Mouse (Mus musculus) liver, postnatal 0 days (tissue): ENCODE data around the gene Ahsa1. TPM values are rescaled to one million over a fixed set of nuclear protein-coding genes. Genes with fewer than 3 reads are reported as not detected.
"Not testable (repeated sequence)": the region's sequence is repeated elsewhere in the genome, so short reads cannot be mapped to it uniquely, and the experiment has no call there.

Experiments used
- ATAC-seq: fragments of 200-750 bp; cut with Nextera tagmentation; 2 replicates; pipeline ENCODE4 v1.8.0; 2017; ENCODE audit warnings: mild to moderate bottlenecking, moderate library complexity
- DNase-seq: peaks from one replicate; pipeline ENCODE4 v3.0.0-alpha.2; 2016
- H3K27ac ChIP-seq: fragments of 300-500 bp; sonication (generic); 2 replicates; pipeline ENCODE4 v1.5.1; 2014; ENCODE audit warnings: antibody characterized with exemption, moderate library complexity, mild to moderate bottlenecking, low read depth
- H3K27me3 ChIP-seq: fragments of 300-500 bp; sonication (generic); 2 replicates; pipeline ENCODE4 v1.6.1; 2014; ENCODE audit warnings: low read length, control low read depth, mixed read lengths; ENCODE audit not compliant: insufficient read depth
- H3K36me3 ChIP-seq: fragments of 300-500 bp; sonication (generic); replicated peaks from 2 replicates; pipeline ENCODE4 v1.6.1; 2014; ENCODE audit warnings: mild to moderate bottlenecking, control low read depth, low read length, moderate library complexity, mixed read lengths; ENCODE audit not compliant: insufficient read depth
- H3K4me1 ChIP-seq: fragments of 300-500 bp; sonication (generic); 2 replicates; pipeline ENCODE4 v1.6.1; 2014; ENCODE audit warnings: antibody characterized with exemption, mild to moderate bottlenecking, control low read depth; ENCODE audit not compliant: insufficient read depth
- H3K4me2 ChIP-seq: fragments of 300-500 bp; sonication (generic); 2 replicates; pipeline ENCODE4 v1.6.1; 2014; ENCODE audit warnings: low read depth, mild to moderate bottlenecking, low read length, moderate library complexity, mixed read lengths
- H3K4me3 ChIP-seq: fragments of 300-500 bp; sonication (generic); 2 replicates; pipeline ENCODE4 v1.5.1; 2014; ENCODE audit warnings: low read depth, low read length
- H3K9ac ChIP-seq: fragments of 300-500 bp; sonication (generic); replicated peaks from 2 replicates; pipeline ENCODE4 v1.6.1; 2014; ENCODE audit warnings: mild to moderate bottlenecking, moderate library complexity
- H3K9me3 ChIP-seq: fragments of 300-500 bp; sonication (generic); 2 replicates; pipeline ENCODE4 v1.6.1; 2016; ENCODE audit warnings: mild to moderate bottlenecking, control low read depth, low read length, mixed read lengths
- CTCF ChIP-seq: sonication (generic); IDR thresholded peaks from 2 replicates; pipeline ENCODE4 v1.5.1; 2016; ENCODE audit warnings: antibody characterized with exemption, low read depth
- EP300 ChIP-seq: IDR thresholded peaks from 2 replicates; pipeline ENCODE4 v1.6.1; 2016; ENCODE audit warnings: antibody characterized with exemption, low read depth, mild to moderate bottlenecking
- WGBS: fragments of 180-500 bp; shearing (Covaris S2); extraction: QIAGEN DNeasy Blood & Tissue Kit; methylation state at CpG from one replicate; pipeline ENCODE4 v1.1.7; 2014; ENCODE audit not compliant: insufficient replicate concordance; 5-methylcytosine and 5-hydroxymethylcytosine counted together
- microRNA-seq: library from miRNA; unstranded; fragments of <30 nt; microRNA quantifications from one replicate; pipeline ENCODE4, GENCODE M21; 2016
- polyA plus RNA-seq: library from polyadenylated mRNA; unstranded; fragments of >200 nt; fragmentation: Nextera tagmentation; extraction: Ambion mirVana; gene quantifications from 2 replicates; pipeline ENCODE4 v1.2.1, GENCODE M21; 2015

The Ahsa1 gene
- polyA plus RNA-seq, 1 experiment from 2014 or later, result 89.4 TPM

- H3K4me3 ChIP-seq, result peak overlapping the region; percentile 71
- ATAC-seq (no peak; the same call in 1 of the 2 replicates), DNase-seq (no peak)
- peaks cover 3% of the 10 kb centered on the region; the same call in 1 of the 2 replicates for H3K4me1 ChIP-seq
- TF ChIP-seq CTCF (no peak), EP300 (no peak)
- peak overlapping the region; percentile 72 for H3K9ac ChIP-seq
- H3K27me3 ChIP-seq, result peaks cover 26% of the 10 kb centered on the region
- no peak overlapping the region for H3K27ac ChIP-seq
- no peaks in the 10 kb centered on the region for H3K36me3 ChIP-seq
- 2% methylated on average over 9 of the region's 9 CpGs for WGBS
- no peaks in the 10 kb centered on the region for H3K9me3 ChIP-seq
- H3K4me2 ChIP-seq, result peak overlapping the region; percentile 96
Measured at GRCm38 (mm10) chr12:87300441-87300690, 34.1 kb downstream of the Ahsa1 start.

DNA sequence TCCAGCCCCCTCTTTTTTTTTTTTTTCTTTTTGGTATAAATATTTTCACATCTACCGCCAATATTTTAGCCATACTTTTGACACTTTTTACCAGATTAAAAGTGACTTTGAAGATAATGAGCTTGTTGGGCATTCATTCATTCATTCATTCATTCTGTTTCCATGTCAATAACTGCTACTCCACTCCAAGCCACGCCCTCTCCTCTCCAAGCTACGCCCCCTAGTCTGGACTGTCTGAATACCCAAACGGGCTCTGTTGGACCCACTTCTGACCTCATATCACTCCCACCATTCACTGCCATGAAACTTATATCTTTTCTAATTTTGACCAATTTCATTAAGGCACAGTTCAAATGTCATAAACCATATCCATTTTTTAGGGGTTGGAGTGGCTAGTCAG, 34.9 kb downstream of the Ahsa1 start:
- no peak for ATAC-seq
- 54% methylated on average over 4 of the region's 4 CpGs for WGBS
- H3K9ac ChIP-seq, result no peak overlapping the region
- no peak overlapping the region for H3K4me2 ChIP-seq
- no peak overlapping the region for H3K27ac ChIP-seq
- no peak for DNase-seq
- H3K4me1 ChIP-seq, result peaks cover 3% of the 10 kb centered on the region; the same call in 1 of the 2 replicates
- H3K36me3 ChIP-seq, result no peaks in the 10 kb centered on the region
- H3K9me3 ChIP-seq, result no peaks in the 10 kb centered on the region
- peaks cover 26% of the 10 kb centered on the region for H3K27me3 ChIP-seq
- H3K4me3 ChIP-seq, result no peak overlapping the region
- no peak for TF ChIP-seq CTCF
- no peak for TF ChIP-seq EP300

GRCm38 (mm10) chr12:87305767-87306583, 39.7 kb downstream of the Ahsa1 start:
- 0 out of 2 replicates have a peak, but pooled peaks cover under 1% of the 10 kb centered on the region for H3K27me3 ChIP-seq
- H3K4me1 ChIP-seq, result no peaks in the 10 kb centered on the region
- WGBS, result 46% methylated on average over 13 of the region's 13 CpGs
- no peak for DNase-seq
- H3K9me3 ChIP-seq, result no peaks in the 10 kb centered on the region
- H3K9ac ChIP-seq, result no peak overlapping the region
- no peak overlapping the region for H3K27ac ChIP-seq
- TF ChIP-seq CTCF, result no peak
- TF ChIP-seq EP300, result no peak
- no peak overlapping the region for H3K4me2 ChIP-seq
- no peak for ATAC-seq
- H3K4me3 ChIP-seq, result no peak overlapping the region
- H3K36me3 ChIP-seq, result peaks cover 12% of the 10 kb centered on the region

- not testable (repeated sequence) for H3K9ac ChIP-seq, H3K27ac ChIP-seq, H3K27me3 ChIP-seq, DNase-seq, H3K4me2 ChIP-seq, H3K9me3 ChIP-seq, H3K4me1 ChIP-seq, H3K4me3 ChIP-seq, ATAC-seq
- WGBS, result 81% methylated on average over 4 of the region's 4 CpGs
- H3K36me3 ChIP-seq, result peaks cover 12% of the 10 kb centered on the region
Measured at GRCm38 (mm10) chr12:87306584-87306844, 40.2 kb downstream of the Ahsa1 start.

DNA sequence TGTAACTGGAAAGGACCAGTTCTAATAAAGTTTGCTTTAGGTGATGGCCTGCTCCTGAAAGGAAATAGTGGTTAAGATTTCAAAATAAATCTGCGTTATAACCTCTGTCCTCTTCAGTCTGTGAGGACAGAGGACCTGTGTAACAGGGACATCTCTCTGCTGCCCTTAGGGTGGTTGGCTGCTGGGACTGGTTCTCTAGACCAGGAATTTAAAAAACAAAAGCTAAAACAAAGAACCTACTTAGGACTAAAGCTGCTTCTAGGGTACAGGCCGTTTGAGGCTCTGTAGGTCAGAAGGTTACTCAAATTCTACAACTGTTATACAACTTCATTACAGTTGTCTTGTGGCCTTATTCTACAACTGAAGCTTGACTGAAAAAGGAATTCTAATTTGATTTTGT, 46.8 kb downstream of the Ahsa1 start:
- Histone ChIP-seq H3K4me3 (no peak overlapping the region), H3K36me3 (peaks cover 15% of the 10 kb centered on the region), H3K27me3 (no peaks in the 10 kb centered on the region), H3K4me2 (no peak overlapping the region), H3K4me1 (no peaks in the 10 kb centered on the region), H3K9me3 (no peaks in the 10 kb centered on the region), H3K9ac (no peak overlapping the region), H3K27ac (no peak overlapping the region)
- DNase-seq, result no peak
- WGBS, result 65% methylated on average over 2 of the region's 2 CpGs
- no peak for TF ChIP-seq CTCF
- no peak for TF ChIP-seq EP300
- ATAC-seq, result no peak

- H3K36me3 ChIP-seq, result peaks cover 3% of the 10 kb centered on the region; the same call in 1 of the 2 replicates
- no peak overlapping the region for H3K9ac ChIP-seq
- H3K27ac ChIP-seq, result no peak overlapping the region
- no peak overlapping the region for H3K4me3 ChIP-seq
- 82% methylated on average over 1 of the region's 1 CpGs for WGBS
- no peak for TF ChIP-seq EP300
- TF ChIP-seq CTCF, result no peak
- no peaks in the 10 kb centered on the region for H3K4me1 ChIP-seq
- ATAC-seq (no peak), DNase-seq (no peak)
- no peak overlapping the region for H3K4me2 ChIP-seq
- no peaks in the 10 kb centered on the region for H3K9me3 ChIP-seq
- H3K27me3 ChIP-seq, result no peaks in the 10 kb centered on the region
Measured at GRCm38 (mm10) chr12:87317951-87318350, 51.7 kb downstream of the Ahsa1 start.

GRCm38 (mm10) chr12:87319229-87319628, 53.0 kb downstream of the Ahsa1 start:
- no peak for TF ChIP-seq CTCF
- no peak for TF ChIP-seq EP300
- no peaks in the 10 kb centered on the region for H3K9me3 ChIP-seq
- H3K4me2 ChIP-seq, result no peak overlapping the region
- H3K36me3 ChIP-seq, result peaks cover 4% of the 10 kb centered on the region; the same call in 1 of the 2 replicates
- WGBS, result 76% methylated on average over 3 of the region's 3 CpGs
- no peak overlapping the region for H3K4me3 ChIP-seq
- no peak overlapping the region for H3K27ac ChIP-seq
- H3K27me3 ChIP-seq, result no peaks in the 10 kb centered on the region
- H3K9ac ChIP-seq, result no peak overlapping the region
- no peak for DNase-seq
- no peak for ATAC-seq
- no peaks in the 10 kb centered on the region for H3K4me1 ChIP-seq

Small RNAs within 50 kb of the gene (microRNA-seq; reads per million reads assigned to microRNA genes)
- gene Gm47293, result not detected

Other genes with a start within 250 kb of the Ahsa1 start
- gene Tmem63c, start 245.1 kb upstream of the Ahsa1 start, polyA plus RNA-seq, result not detected in 2 replicates
- gene Ngb, start 163.9 kb upstream of the Ahsa1 start, polyA plus RNA-seq, result 0.06 TPM in 1 of 2 replicates, not detected in the other
- 257 and 279 TPM in 2 replicates for gene Gstz1, start 119.3 kb upstream of the Ahsa1 start, polyA plus RNA-seq
- gene Pomt2, start 118.5 kb upstream of the Ahsa1 start, polyA plus RNA-seq, result 4.3 and 4.5 TPM in 2 replicates
- gene Samd15, start 66.8 kb upstream of the Ahsa1 start, polyA plus RNA-seq, result 2.3 and 2.8 TPM in 2 replicates
- 0.36 and 0.42 TPM in 2 replicates for gene Tmed8, start 66.0 kb upstream of the Ahsa1 start, polyA plus RNA-seq
- 0.19 and 0.45 TPM in 2 replicates for gene Noxred1, start 27.7 kb upstream of the Ahsa1 start, polyA plus RNA-seq
- gene Vipas39, start 223 bp upstream of the Ahsa1 start, polyA plus RNA-seq, result 8.2 and 8.9 TPM in 2 replicates
- 0.08 and 0.17 TPM in 2 replicates for gene Ism2, start 33.2 kb downstream of the Ahsa1 start, polyA plus RNA-seq
- gene Sptlc2, start 121.9 kb downstream of the Ahsa1 start, polyA plus RNA-seq, result 39.5 and 42.3 TPM in 2 replicates
- 132 and 146 TPM in 2 replicates for gene Slirp, start 177.4 kb downstream of the Ahsa1 start, polyA plus RNA-seq
- 10.1 and 13.1 TPM in 2 replicates for gene Alkbh1, start 177.5 kb downstream of the Ahsa1 start, polyA plus RNA-seq
- gene Snw1, start 205.8 kb downstream of the Ahsa1 start, polyA plus RNA-seq, result 41.3 and 42.0 TPM in 2 replicates
- gene Gm5788, start 228.2 kb downstream of the Ahsa1 start, polyA plus RNA-seq, result not detected in 2 replicates
- not detected in 2 replicates for gene Gm8300, start 247.8 kb downstream of the Ahsa1 start, polyA plus RNA-seq